Mouse (Mus musculus): ENCODE data around the gene Tex9.
A peak's percentile ranks its signal among the peaks of the same experiment; 100 is the strongest.
"Not testable (repeated sequence)": the region's sequence is repeated elsewhere in the genome, so short reads cannot be mapped to it uniquely, and the experiment has no call there.

Gene Tex9

GRCm38 (mm10) chr9:72440948-72441926, 50.8 kb downstream of the Tex9 start:
- DNase-seq (ENCODE audit: extremely low spot score, low read depth, low spot score): no peak

GRCm38 (mm10) chr9:72440358-72440757, 51.7 kb downstream of the Tex9 start:
- DNase-seq (ENCODE audit: extremely low spot score, low read depth, low spot score): no peak

- DNase-seq (ENCODE audit: extremely low spot score, low read depth, low spot score): no peak
Observed at GRCm38 (mm10) chr9:72438749-72439148, 53.3 kb downstream of the Tex9 start.

GRCm38 (mm10) chr9:72437822-72438701, 54.0 kb downstream of the Tex9 start, which contains the start of gene Mns1:
Mns1 (plus strand) TSS chr9:72438011.
- DNase-seq (ENCODE audit: extremely low spot score, low read depth, low spot score): peak; percentile 77

DNA sequence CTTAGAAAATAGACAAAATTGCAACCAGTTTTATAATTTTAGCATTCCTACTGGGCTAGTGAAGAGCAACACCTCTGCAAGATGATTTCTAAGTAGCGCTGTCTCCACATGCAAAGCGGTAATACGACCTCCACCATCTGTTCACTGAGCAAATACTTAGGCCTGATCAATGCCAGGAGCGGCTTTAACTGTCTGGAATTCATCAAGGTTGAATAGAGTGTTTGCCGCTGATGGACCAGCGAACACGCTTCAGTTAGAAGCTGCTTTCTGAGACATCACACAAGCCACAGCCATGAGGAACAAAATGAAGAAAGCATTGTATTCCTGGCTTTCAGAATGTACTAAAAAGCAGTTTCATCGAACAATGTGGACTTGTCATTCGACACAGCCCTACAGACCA, 57.1 kb downstream of the Tex9 start:
- DNase-seq (ENCODE audit: extremely low spot score, low read depth, low spot score): no peak

DNA sequence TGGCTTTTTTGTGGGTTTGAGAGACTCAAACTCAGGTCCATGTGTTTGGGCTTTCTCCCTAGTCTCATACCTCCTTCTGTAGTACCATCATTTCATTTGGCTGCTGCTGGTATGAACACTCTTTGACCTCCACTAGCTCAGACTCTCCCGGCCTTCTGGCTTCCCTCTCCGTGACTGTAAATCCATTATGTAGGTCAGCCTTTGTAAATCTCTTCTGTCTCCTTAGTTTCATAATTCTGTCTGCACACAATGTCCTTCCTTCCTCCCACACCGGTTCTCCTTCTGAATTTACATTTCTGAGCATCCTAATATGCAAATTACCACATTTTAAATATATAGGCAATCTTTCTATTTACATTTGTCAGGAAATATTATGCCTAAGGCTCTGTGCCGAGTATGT, 64.2 kb downstream of the Tex9 start:
- no peak for DNase-seq (ENCODE audit: extremely low spot score, low read depth, low spot score)

- no peak for DNase-seq (ENCODE audit: extremely low spot score, low read depth, low spot score)
Observed at GRCm38 (mm10) chr9:72425300-72425850, 66.6 kb downstream of the Tex9 start.

DNA sequence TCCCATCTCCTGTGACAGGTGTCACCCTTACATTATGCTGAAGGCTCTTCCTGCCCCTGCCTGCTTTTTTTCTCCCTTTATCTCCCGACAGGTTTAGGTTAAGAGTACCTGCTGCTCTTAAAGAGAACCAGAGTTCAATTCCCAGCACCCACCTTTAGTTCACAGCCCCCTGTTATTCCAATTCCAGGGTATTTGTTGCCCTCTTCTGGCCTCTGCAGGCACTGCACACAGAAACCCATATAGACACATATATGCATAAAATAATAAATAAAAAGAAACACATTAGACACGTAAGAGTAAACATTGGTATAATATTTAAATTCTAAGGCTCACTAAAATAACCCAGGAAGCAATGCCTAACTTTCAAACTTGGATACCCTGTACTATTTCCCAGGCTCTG, 69.3 kb downstream of the Tex9 start:
- no peak for DNase-seq (ENCODE audit: extremely low spot score, low read depth, low spot score)

GRCm38 (mm10) chr9:72422284-72422683, 69.7 kb downstream of the Tex9 start:
- no peak for DNase-seq (ENCODE audit: extremely low spot score, low read depth, low spot score)

- no peak for DNase-seq (ENCODE audit: extremely low spot score, low read depth, low spot score)
Observed at GRCm38 (mm10) chr9:72420490-72420889, 71.5 kb downstream of the Tex9 start.

DNA sequence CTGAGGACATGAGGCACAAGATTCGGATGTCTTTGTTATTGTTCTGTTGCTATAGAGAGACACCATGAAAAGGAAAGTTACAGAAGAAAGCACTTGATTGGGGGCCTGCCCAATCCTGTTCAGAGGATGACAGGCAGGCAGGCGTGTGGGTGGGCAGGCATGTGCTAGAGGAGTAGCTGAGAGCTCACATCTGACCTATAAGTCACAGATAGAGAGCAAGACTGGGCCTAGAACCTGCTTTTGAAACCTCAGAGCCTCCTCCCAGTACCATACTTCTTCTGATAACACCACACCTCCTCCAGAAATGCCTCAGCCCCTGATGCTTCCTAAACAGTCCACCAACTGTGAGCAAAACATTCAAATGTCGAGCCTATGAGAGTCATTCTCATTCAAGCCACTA, 73.6 kb downstream of the Tex9 start:
- no peak for DNase-seq (ENCODE audit: extremely low spot score, low read depth, low spot score)

GRCm38 (mm10) chr9:72411746-72412145, 80.3 kb downstream of the Tex9 start:
- no peak for DNase-seq (ENCODE audit: extremely low spot score, low read depth, low spot score)

DNA sequence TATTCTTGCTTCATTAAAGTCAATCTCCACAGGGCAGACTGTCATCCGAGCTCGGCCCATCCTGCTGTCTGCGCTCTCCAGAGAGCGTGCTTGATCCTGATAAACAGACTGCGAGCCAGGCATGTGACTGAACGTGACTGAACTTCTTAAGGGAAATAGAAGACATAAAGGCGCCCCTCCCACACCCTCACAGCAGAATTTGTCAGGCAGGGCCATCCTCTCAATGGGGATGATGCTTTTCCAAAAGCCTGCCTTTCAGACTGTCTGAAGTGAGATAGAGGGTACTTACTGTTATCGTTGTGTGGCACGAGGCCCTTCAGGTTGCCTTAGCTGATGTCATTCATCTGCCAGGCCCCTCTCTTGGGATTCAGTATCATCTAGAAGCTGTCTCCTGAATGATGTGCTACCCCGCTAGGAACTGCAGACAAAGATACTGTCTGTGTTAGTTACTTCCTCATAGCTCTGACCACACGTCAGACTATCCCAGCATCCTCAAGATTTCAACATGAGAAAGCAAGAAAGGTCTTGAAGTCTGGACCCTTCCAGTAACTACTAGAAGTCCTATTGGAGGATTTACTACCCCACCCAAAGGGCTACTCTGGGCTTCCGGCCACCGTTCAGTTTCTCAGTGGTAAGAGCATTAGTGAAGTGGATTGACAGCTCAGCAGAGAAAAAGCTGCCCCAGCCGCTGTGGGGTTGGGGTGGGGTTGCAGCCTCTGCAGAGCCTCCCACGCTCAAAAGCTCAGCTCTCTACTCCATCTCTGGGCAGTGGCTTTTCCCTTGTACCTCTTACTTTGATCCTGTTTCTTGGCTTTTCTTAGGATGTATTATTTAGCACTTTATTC, 82.4 kb downstream of the Tex9 start:
- no peak for DNase-seq (ENCODE audit: extremely low spot score, low read depth, low spot score)

DNA sequence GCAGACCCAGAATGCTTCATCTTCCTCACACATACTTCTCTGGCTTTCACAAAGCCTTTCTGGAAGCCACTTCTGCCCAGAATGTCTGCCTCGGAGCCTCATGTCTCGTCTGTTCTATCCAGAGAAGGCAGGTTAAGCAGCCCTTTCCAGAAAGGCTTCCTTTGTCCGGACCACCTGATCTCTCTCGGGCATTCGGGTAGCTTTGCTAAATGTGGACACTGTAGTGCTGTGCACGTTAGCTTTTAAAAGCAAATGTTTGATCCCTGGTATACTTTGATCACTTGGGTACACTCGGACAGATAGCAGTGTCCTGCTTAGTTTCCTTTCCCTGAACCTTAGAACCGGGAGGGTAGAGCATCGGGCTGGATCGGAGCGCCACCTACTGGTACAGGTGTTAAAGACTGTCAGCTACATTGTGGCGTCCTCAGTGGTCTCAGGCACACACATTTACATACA, 83.9 kb downstream of the Tex9 start:
- peak; percentile 73 for DNase-seq (ENCODE audit: extremely low spot score, low read depth, low spot score)

- no peak for DNase-seq (ENCODE audit: extremely low spot score, low read depth, low spot score)
Observed at GRCm38 (mm10) chr9:72405882-72406638, 86.0 kb downstream of the Tex9 start.

- DNase-seq (ENCODE audit: extremely low spot score, low read depth, low spot score): no peak
Observed at GRCm38 (mm10) chr9:72404934-72405333, 87.1 kb downstream of the Tex9 start.

DNA sequence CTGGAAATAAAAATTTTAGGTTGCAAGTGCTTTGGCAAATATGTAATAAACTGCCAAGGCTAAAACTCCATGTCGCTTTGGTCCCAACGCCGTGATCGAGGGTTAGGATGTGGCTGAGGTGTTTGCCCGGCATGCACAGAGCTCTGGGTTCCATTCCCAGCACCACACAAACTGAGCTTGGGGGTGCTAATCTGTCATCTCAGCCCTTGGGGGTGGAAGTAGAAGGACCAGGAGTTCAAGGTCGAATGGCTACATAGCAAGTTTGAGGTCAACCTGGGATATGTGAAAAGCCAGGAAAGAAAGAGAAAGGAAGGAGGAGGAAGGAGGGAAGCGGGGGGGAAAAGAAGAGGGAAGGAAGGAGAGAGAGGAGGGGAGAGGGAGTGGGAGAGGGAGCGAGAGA, 87.6 kb downstream of the Tex9 start:
- DNase-seq (ENCODE audit: extremely low spot score, low read depth, low spot score): no peak

DNA sequence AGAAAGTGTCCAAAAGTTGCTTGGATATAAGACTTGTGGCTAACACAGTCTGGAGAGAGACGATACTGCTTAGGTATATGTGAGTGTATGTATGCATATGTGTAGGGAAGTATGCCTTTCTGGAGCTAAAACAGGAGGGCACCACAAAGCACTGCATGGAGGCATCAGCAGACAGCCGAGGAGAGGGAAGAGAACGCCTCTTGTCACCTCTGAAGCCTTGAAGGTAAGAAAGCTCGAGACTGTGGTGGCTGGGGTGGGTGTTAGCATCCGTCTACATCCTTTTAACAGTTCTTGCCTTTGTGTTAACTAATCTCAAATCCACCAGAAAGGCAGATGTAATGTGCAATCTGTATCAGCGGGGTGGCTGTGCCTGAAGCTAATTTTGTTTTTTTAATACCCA, 88.6 kb downstream of the Tex9 start:
- no peak for DNase-seq (ENCODE audit: extremely low spot score, low read depth, low spot score)

- DNase-seq (ENCODE audit: extremely low spot score, low read depth, low spot score): not testable (repeated sequence)
Observed at GRCm38 (mm10) chr9:72401769-72402168, 90.2 kb downstream of the Tex9 start.

Measured in hindlimb bud, embryonic 11.5 days (tissue).